Mouse (Mus musculus): ENCODE results near the gene Pex3. TPM values are rescaled to one million over a fixed set of nuclear protein-coding genes. Genes with fewer than 3 reads are reported as not detected.

Pex3 gene
- 10 to 100 TPM; 13.8 to 15.5 TPM for total RNA-seq (2023)

GRCm38 (mm10) chr10:13552646-13553497 is at the start of gene Pex3, which contains the start of gene Adat2:
Gene Pex3 (minus strand): TSS chr10:13553142.
Gene Adat2 (plus strand): TSS chr10:13552894.

GRCm38 (mm10) chr10:13499331-13499730 is 53.6 kb downstream of the Pex3 start, which contains the start of gene Fuca2:
Gene Fuca2 (plus strand): TSS chr10:13499540.

Other genes with a start within 250 kb of the Pex3 start
- gene Phactr2, start 78.7 kb downstream of the Pex3 start, total RNA-seq (2023) = 10 to 100 TPM; 63.4 to 67.4 TPM
- gene Fuca2, start 53.6 kb downstream of the Pex3 start, total RNA-seq (2023) = 10 to 100 TPM; 56.0 to 68.0 TPM
- 1 to 10 TPM; 3.2 to 5.0 TPM for gene Adat2, start 248 bp downstream of the Pex3 start, total RNA-seq (2023)